Mouse (Mus musculus) hindbrain, embryonic 14.5 days (tissue): ENCODE results near the gene Rnf115. TPM values are rescaled to one million over a fixed set of nuclear protein-coding genes. Genes with fewer than 3 reads are reported as not detected.

Experiments
- ATAC-seq: fragments of 200-750 bp; cut with Nextera tagmentation; 2 replicates; pipeline ENCODE4 v1.8.0; 2017; ENCODE audit warnings: moderate number of reproducible peaks, mild to moderate bottlenecking, moderate TSS enrichment, moderate library complexity; ENCODE audit not compliant: low FRiP score
- DNase-seq: peaks from one replicate; pipeline ENCODE4 v3.0.0-alpha.2; 2015; ENCODE audit warnings: low spot score
- H3K27ac ChIP-seq: fragments of 300-500 bp; sonication (generic); 2 replicates; pipeline ENCODE4 v1.5.1; 2014; ENCODE audit warnings: mild to moderate bottlenecking, moderate library complexity
- H3K27me3 ChIP-seq: fragments of 300-500 bp; sonication (generic); 2 replicates; pipeline ENCODE4 v1.6.1; 2014; ENCODE audit warnings: mild to moderate bottlenecking, low read length, mixed read lengths; ENCODE audit not compliant: control insufficient read depth, insufficient read depth
- H3K36me3 ChIP-seq: fragments of 300-500 bp; sonication (generic); replicated peaks from 2 replicates; pipeline ENCODE4 v1.6.1; 2014; ENCODE audit not compliant: control insufficient read depth, insufficient read depth
- H3K4me1 ChIP-seq: fragments of 300-500 bp; sonication (generic); replicated peaks from 2 replicates; pipeline ENCODE4 v1.6.1; 2014; ENCODE audit warnings: antibody characterized with exemption, low read length, mixed read lengths; ENCODE audit not compliant: control insufficient read depth, insufficient read depth
- H3K4me2 ChIP-seq: fragments of 300-500 bp; sonication (generic); replicated peaks from 2 replicates; pipeline ENCODE4 v1.6.1; 2014; ENCODE audit warnings: mild to moderate bottlenecking, moderate library complexity
- H3K4me3 ChIP-seq: fragments of 300-500 bp; sonication (generic); replicated peaks from 2 replicates; pipeline ENCODE4 v1.5.1; 2014; ENCODE audit warnings: mild to moderate bottlenecking, low read length
- H3K9ac ChIP-seq: fragments of 300-500 bp; sonication (generic); 2 replicates; pipeline ENCODE4 v1.6.1; 2014
- H3K9me3 ChIP-seq: fragments of 300-500 bp; sonication (generic); 2 replicates; pipeline ENCODE4 v1.6.1; 2016; ENCODE audit warnings: low read length; ENCODE audit not compliant: control insufficient read depth
- WGBS: fragments of 180-500 bp; shearing (Covaris S2); extraction: QIAGEN DNeasy Blood & Tissue Kit; methylation state at CpG from one replicate; pipeline ENCODE4 v1.1.7; 2014; 5-methylcytosine and 5-hydroxymethylcytosine counted together
- polyA plus RNA-seq: library from polyadenylated mRNA; unstranded; fragments of >200 nt; fragmentation: Nextera tagmentation; extraction: Ambion mirVana; gene quantifications from 2 replicates; pipeline ENCODE4 v1.2.1, GENCODE M21; 2014

Rnf115 gene
- polyA plus RNA-seq, 1 experiment from 2014 or later, result 79.4 TPM

GRCm38 (mm10) chr3:96832930-96833329 is 105.5 kb downstream of the Rnf115 start:
- no peaks in the 10 kb centered on the region for H3K9me3 ChIP-seq
- DNase-seq, result no peak
- no peaks in the 10 kb centered on the region for H3K36me3 ChIP-seq
- no peaks in the 10 kb centered on the region for H3K4me1 ChIP-seq
- no peak overlapping the region for H3K4me2 ChIP-seq
- H3K4me3 ChIP-seq, result no peak overlapping the region
- ATAC-seq, result no peak
- H3K9ac ChIP-seq, result no peak overlapping the region
- no peak overlapping the region for H3K27ac ChIP-seq
- no peaks in the 10 kb centered on the region for H3K27me3 ChIP-seq
- 15% methylated on average over 5 of the region's 5 CpGs for WGBS

GRCm38 (mm10) chr3:96834587-96835348 is 107.3 kb downstream of the Rnf115 start:
- H3K9me3 ChIP-seq, result no peaks in the 10 kb centered on the region
- WGBS, result 74% methylated on average over 7 of the region's 7 CpGs
- ATAC-seq (no peak), DNase-seq (no peak)
- H3K9ac ChIP-seq, result no peak overlapping the region
- no peak overlapping the region for H3K4me2 ChIP-seq
- no peak overlapping the region for H3K27ac ChIP-seq
- H3K27me3 ChIP-seq, result no peaks in the 10 kb centered on the region
- H3K4me3 ChIP-seq, result no peak overlapping the region
- H3K4me1 ChIP-seq, result no peaks in the 10 kb centered on the region
- no peaks in the 10 kb centered on the region for H3K36me3 ChIP-seq

- H3K4me2 ChIP-seq, result no peak overlapping the region
- WGBS, result 70% methylated on average over 2 of the region's 2 CpGs
- DNase-seq, result no peak
Measured at GRCm38 (mm10) chr3:96836414-96836813, 109.0 kb downstream of the Rnf115 start.

GRCm38 (mm10) chr3:96838996-96839645 is 111.7 kb downstream of the Rnf115 start:
- Histone ChIP-seq H3K36me3 (no peaks in the 10 kb centered on the region), H3K9me3 (no peaks in the 10 kb centered on the region), H3K9ac (no peak overlapping the region), H3K4me2 (no peak overlapping the region), H3K27ac (no peak overlapping the region), H3K27me3 (no peaks in the 10 kb centered on the region), H3K4me1 (no peaks in the 10 kb centered on the region), H3K4me3 (no peak overlapping the region)
- ATAC-seq, result no peak
- 85% methylated on average over 7 of the region's 7 CpGs for WGBS
- DNase-seq, result no peak

More at GRCm38 (mm10) chr3:96836414-96836813, 109.0 kb downstream of the Rnf115 start:
- Histone ChIP-seq H3K9ac (no peak overlapping the region), H3K27me3 (no peaks in the 10 kb centered on the region), H3K27ac (no peak overlapping the region), H3K9me3 (no peaks in the 10 kb centered on the region), H3K36me3 (no peaks in the 10 kb centered on the region), H3K4me1 (no peaks in the 10 kb centered on the region), H3K4me3 (no peak overlapping the region)
- no peak for ATAC-seq

Other genes with a start within 250 kb of the Rnf115 start
- gene Hfe2, start 202.5 kb upstream of the Rnf115 start, polyA plus RNA-seq, result 1.9 and 2.1 TPM in 2 replicates
- 53.2 and 71.4 TPM in 2 replicates for gene Txnip, start 169.7 kb upstream of the Rnf115 start, polyA plus RNA-seq
- gene Gm16253, start 150.7 kb upstream of the Rnf115 start, polyA plus RNA-seq, result 0.39 TPM in 1 of 2 replicates, not detected in the other
- gene Polr3gl, start 133.5 kb upstream of the Rnf115 start, polyA plus RNA-seq, result 11.0 and 18.5 TPM in 2 replicates
- gene Ankrd34a, start 131.0 kb upstream of the Rnf115 start, polyA plus RNA-seq, result 17.5 and 22.3 TPM in 2 replicates
- 6.1 and 6.4 TPM in 2 replicates for gene Lix1l, start 126.5 kb upstream of the Rnf115 start, polyA plus RNA-seq
- 101 and 104 TPM in 2 replicates for gene Rbm8a, start 97.7 kb upstream of the Rnf115 start, polyA plus RNA-seq
- gene Pex11b, start 92.3 kb upstream of the Rnf115 start, polyA plus RNA-seq, result 57.0 and 58.2 TPM in 2 replicates
- gene Gm42957, start 92.2 kb upstream of the Rnf115 start, polyA plus RNA-seq, result 0.07 TPM in 1 of 2 replicates, not detected in the other
- gene Itga10, start 82.1 kb upstream of the Rnf115 start, polyA plus RNA-seq, result 0.86 and 0.99 TPM in 2 replicates
- gene Ankrd35, start 57.5 kb upstream of the Rnf115 start, polyA plus RNA-seq, result 1.7 and 1.8 TPM in 2 replicates
- 27.5 and 29.3 TPM in 2 replicates for gene Pias3, start 31.3 kb upstream of the Rnf115 start, polyA plus RNA-seq
- gene Nudt17, start 19.1 kb upstream of the Rnf115 start, polyA plus RNA-seq, result 16.5 and 17.3 TPM in 2 replicates
- gene Polr3c, start within 50 bp of the Rnf115 start, polyA plus RNA-seq, result 28.1 and 28.3 TPM in 2 replicates
- gene Pdzk1, start 101.6 kb downstream of the Rnf115 start, polyA plus RNA-seq, result 0.09 and 0.16 TPM in 2 replicates
- 0.27 and 0.35 TPM in 2 replicates for gene Cd160, start 101.7 kb downstream of the Rnf115 start, polyA plus RNA-seq
- gene Gja5, start 177.0 kb downstream of the Rnf115 start, polyA plus RNA-seq, result 1.3 TPM in 2 replicates
- 42.1 and 44.5 TPM in 2 replicates for gene Gpr89, start 177.7 kb downstream of the Rnf115 start, polyA plus RNA-seq
- gene Gja8, start 198.4 kb downstream of the Rnf115 start, polyA plus RNA-seq, result 0.04 TPM in 1 of 2 replicates, not detected in the other